Mouse (Mus musculus): ENCODE data around the gene Actrt2. TPM values are rescaled to one million over a fixed set of nuclear protein-coding genes. Genes with fewer than 3 reads are reported as not detected.

The Actrt2 gene
- polyA plus RNA-seq, 1 experiment from 2014 or later: not detected

Other genes starting within 250 kb of the Actrt2 start
- 5.2 and 10.1 TPM in 2 replicates for gene Prdm16, start 31.0 kb downstream of the Actrt2 start, polyA plus RNA-seq (2014; fragmentation: Nextera tagmentation; extraction: Ambion mirVana)
- gene Ttc34, start 169.6 kb upstream of the Actrt2 start, polyA plus RNA-seq (2014; fragmentation: Nextera tagmentation; extraction: Ambion mirVana): 1.8 TPM in 2 replicates
- gene Mmel1, start 201.7 kb upstream of the Actrt2 start, polyA plus RNA-seq (2014; fragmentation: Nextera tagmentation; extraction: Ambion mirVana): 0.50 and 0.53 TPM in 2 replicates
- 52.1 and 53.2 TPM in 2 replicates for gene Fam213b, start 231.3 kb upstream of the Actrt2 start, polyA plus RNA-seq (2014; fragmentation: Nextera tagmentation; extraction: Ambion mirVana)